Mouse (Mus musculus): ENCODE measurements around the gene Optc. TPM values are rescaled to one million over a fixed set of nuclear protein-coding genes. Genes with fewer than 3 reads are reported as not detected.

Gene Optc
- not detected in 2 replicates for total RNA-seq (2015)
- not detected in 2 replicates for total RNA-seq (2017)

- ATAC-seq (ENCODE audit: poor library complexity, severe bottlenecking) = no peak
Observed at GRCm38 (mm10) chr1:133907949-133908658, at the start of gene Optc. Optc (minus strand) TSS chr1:133907999.

GRCm38 (mm10) chr1:133954009-133954408 lies 46.2 kb upstream of the Optc start:
- ATAC-seq (ENCODE audit: poor library complexity, severe bottlenecking) = no peak

DNA sequence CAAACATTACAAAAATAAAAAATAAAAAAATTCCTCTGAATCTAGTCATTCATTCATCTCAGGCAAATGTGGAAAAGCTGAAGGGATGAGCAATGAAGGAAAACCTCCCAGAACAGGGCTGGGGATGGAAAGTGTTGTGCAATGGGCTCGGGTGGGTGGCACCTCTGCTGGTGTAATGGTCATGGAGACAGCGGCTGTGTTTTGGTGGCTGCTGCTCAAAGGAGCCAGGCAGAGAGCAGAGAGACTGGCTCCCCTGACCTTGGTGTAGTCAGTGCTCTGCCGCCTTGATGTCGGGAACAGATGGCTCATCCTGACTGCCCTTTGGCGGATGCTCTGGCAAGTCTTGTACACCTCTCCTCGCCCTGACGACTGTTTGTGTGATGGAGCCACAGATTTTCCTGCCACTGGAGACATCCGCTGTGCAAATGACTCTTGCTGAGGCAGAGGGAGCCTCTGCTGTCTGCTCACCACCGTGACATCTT lies 45.5 kb upstream of the Optc start:
- no peak for ATAC-seq (ENCODE audit: poor library complexity, severe bottlenecking)

DNA sequence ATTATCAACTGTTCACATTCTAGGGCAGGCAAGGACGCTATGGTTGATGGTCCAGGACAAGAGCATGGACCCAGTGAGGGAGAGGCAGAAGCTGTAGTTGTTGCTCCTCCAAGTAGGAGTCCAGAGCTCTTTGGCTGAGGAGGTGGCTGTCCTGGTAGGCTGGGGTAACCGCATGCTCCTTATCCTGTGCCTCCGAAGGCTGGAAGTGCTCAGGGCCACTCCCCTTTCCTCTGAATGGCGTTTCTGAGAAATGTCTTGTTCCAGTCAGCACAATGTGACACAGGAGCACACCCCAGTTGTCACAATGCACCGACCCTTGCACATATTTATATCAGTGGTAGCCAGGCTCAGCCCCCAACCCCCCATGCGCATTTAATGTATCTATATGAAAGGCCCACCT lies 43.8 kb upstream of the Optc start:
- no peak for ATAC-seq (ENCODE audit: poor library complexity, severe bottlenecking)

DNA sequence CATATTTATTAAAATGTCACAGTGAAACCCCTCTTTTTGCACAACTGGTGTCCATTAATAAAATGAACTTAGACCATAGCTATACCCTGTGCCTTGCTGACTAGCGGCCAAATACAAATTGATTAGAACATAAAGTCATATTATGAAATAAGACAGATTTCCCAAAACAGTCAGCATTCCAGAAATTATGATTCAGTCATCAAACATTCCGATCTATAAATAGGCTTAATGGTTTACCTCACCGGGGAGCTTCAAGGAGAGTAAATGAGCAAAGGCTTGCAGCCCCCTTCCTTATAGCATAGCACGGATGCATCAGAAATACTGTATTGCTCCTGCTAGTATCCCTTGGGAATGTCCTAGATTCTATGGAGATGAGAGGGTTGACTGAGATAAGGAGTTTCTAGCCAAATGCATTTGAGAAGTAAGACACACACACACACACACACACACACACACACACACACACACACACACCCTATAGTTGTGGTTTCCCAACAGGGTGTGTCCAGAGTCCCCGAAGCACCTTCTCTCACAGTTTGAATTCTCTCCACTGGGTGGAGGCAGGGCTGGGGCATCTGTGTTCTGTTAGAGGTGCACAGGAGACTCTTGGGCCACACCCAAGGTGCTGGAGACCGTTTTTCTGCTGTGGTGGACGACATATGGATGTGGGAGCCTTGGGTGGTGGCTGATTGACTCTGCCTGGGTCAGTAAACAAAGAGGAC lies 42.4 kb upstream of the Optc start:
- no peak for ATAC-seq (ENCODE audit: poor library complexity, severe bottlenecking)

DNA sequence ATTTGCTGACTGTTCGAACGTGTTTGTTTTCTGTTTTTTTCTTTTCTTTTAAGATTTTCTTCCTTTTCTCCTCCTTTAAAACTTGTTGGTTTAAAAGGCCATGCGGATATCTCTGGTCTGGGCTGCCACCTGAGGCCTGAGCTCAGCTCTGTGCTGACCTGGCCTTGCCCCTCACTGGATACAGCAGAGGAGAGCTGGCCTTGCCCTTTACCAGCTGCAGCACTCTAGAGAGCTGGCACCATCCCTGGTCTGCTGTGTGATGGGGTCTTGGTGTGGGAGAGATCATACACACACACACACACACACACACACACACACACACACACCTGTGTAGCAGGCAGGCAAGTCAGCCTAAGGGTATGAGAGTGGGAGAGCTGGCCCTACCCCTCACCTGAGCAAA lies 37.3 kb upstream of the Optc start:
- no peak for ATAC-seq (ENCODE audit: poor library complexity, severe bottlenecking)

GRCm38 (mm10) chr1:133941904-133942303 lies 34.1 kb upstream of the Optc start:
- no peak for ATAC-seq (ENCODE audit: poor library complexity, severe bottlenecking)

- ATAC-seq (ENCODE audit: poor library complexity, severe bottlenecking) = no peak
Observed at GRCm38 (mm10) chr1:133941158-133941860, 33.5 kb upstream of the Optc start.

DNA sequence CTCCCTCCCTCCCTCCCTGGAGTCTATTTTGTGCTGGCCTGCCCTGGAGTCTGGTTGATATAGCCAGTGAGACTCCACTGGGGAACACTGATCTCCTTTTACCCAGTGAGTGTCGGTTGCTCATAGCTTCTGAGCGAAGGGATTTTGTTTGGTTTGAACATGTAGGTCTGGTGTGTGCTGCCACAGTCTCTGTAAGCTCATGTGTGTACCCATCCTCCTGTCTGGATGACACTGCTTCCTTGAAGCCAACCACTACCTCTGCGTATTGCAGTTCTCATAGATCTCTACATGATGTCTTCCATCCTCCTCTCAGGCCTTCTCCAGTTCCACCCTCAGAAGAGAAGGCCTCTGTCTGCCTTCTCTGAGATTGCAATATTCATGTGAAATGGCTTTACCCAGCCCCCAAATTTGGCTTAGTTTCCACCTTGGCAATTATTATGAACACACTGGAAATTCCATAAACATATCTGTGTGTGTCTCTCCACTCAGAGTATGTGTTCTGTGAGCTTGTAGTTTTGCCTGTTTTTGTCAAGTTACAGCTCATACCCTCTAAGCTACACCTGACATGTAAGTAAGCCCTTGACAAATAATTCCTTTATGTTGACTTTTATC lies 32.8 kb upstream of the Optc start:
- ATAC-seq (ENCODE audit: poor library complexity, severe bottlenecking) = no peak

GRCm38 (mm10) chr1:133939708-133940107 lies 31.9 kb upstream of the Optc start:
- ATAC-seq (ENCODE audit: poor library complexity, severe bottlenecking) = no peak

DNA sequence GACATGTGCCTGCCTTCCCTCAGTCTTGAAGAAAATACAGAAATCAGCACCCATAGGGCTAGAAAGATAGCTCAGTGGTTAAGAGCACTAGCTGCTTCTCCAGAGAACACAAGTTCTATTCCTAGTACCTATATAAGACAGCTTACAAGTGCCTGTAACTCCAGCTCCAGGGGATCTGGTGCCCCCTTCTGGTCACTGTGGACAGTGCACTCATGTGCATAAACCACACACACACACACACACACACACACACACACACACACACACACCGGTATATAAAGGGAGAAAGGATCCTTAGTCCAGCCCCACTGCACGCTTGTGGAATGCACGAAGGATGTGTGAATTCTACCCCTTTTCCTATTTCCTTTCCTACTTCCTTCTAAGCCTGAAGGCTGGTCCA lies 28.4 kb upstream of the Optc start:
- ATAC-seq (ENCODE audit: poor library complexity, severe bottlenecking) = no peak

GRCm38 (mm10) chr1:133934354-133934963 lies 26.7 kb upstream of the Optc start:
- no peak for ATAC-seq (ENCODE audit: poor library complexity, severe bottlenecking)

DNA sequence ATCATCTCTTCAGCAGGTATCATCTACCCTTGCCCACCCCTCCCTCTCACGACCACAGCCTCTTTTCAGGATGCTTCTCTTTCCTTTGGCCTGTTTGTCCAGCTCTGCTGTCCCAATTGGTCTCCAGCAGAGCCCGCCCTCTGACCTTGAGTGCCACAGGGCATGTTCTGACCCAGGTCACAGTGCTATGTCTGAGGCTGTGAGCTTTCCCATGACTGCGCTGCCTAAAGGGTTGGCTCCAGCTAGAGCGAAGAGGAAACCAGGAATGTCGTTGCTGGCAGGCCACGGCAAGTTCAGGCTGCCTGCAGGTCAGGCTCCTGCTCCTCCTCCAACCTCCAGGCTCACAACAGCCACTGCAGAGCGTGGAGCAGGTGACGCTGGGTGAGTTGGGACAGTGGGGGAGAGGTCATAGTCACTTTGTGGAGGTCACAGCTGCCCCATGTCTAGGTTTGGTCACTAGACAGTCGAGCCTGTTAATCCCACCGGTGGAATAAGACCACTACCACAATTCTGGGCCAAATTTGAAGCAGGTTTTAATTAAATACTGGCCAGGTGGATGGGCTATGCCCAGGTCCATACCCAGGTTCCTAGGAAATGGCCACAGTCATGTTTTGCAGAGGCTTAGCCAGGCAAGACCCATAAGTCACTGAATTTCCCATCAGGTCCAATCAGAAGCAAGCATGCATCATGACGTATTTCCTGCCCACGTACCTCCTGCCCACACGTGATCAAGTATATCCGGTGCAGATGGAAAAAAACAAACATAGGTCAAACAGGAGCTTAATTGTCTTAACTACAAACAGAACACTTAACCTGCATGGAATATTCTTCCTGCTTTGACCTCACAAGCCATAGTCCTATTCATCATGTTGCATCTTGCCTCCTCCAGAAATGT lies 25.7 kb upstream of the Optc start:
- ATAC-seq (ENCODE audit: poor library complexity, severe bottlenecking) = no peak

DNA sequence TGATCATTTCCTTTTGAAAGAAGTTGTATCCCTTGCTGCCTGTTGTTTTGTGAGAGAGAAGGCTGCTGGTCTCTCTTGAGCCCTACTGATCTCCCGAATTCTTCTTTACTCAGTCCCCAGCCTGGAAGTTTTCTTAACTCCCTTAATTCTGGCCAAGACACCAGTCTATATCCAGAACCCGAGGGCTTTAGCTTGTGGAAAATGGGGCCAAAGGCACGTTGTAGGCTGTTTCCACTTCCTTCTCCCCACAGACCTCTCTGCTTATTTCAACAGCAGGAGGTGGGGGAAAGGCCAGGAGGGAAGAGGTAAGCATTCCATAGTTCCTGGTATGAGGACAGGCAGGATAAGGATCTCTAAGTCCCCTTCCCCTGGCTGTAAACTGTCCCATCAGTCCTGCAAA lies 22.2 kb upstream of the Optc start:
- ATAC-seq (ENCODE audit: poor library complexity, severe bottlenecking) = no peak

DNA sequence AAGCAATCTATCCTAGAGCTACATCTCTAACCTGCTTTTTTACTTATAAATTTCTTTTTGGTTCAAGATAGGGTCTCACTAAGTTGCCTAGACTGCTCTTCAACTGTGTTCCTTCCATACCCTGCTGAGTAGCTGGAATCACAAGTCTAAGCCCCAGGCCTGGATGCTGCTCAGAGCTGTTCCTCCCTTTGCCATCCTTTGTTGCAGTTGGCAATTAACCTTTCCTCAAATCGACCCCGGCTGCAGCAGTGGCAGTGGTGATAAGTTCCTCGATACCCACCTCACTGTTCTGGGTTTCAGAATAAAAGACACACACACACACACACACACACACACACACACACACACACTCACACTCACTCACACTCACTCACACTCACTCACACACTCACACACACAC lies 17.4 kb upstream of the Optc start:
- no peak for ATAC-seq (ENCODE audit: poor library complexity, severe bottlenecking)

DNA sequence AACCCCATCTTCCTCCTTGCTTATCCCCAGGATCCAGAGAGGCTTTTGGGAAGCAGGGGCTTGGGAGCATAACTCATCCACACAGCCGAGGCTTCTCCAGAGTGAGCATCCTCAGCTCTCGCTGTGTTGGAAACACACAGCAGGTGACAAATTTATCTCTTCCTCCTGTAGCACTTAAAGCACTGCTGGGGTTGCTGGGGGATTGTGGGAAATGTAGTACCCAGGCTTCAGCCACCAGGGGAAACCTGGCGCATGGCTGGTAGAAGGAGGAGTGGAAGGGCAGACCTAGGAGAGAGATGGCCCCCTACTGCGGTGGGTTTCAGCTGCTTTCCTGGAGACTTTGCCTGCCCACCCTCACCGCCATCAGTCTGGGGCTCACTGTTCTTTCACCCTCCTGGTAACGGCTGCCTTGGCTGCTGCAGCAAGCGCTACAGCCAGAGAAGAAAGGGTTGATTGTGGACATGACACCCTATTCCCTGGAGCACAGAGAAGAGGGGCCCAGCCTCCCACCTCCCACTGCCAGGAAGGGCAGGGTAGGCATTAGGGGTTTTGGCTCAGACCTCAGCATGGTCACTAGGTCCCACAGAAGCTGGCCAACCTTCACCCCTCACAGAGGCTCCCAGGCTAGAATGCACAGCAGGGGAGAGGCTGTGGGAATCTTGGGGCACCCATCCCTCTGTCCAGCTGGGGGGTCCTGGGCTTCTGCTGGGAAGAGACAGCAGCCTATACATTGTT lies 16.5 kb upstream of the Optc start:
- no peak for ATAC-seq (ENCODE audit: poor library complexity, severe bottlenecking)

- ATAC-seq (ENCODE audit: poor library complexity, severe bottlenecking) = no peak
Observed at GRCm38 (mm10) chr1:133923071-133923470, 15.3 kb upstream of the Optc start.

DNA sequence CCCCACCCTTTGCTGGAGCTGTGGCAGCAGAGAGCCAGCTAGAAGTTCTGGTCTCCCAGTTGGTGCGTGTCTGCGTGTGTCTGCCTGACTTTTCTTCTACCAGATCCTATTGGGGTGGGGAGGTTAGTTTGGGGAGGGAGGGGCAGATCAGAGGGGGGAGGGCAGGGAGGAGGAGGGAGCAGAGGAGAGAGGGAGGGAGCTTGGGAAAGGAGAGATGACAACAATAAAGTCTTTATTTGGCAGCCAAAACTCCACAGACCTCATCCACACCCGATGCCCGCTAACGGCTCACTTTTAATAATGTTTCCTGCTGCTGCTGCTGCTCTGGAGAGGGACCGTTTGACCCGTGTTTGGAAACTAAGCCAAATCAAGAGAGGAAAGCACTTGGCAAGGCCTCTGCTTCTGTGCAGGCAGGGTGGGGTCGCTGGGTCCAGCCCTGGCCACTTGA lies 13.5 kb upstream of the Optc start, which contains the start of gene Prelp:
Gene Prelp (minus strand): TSS at position 111 of the 448 bp plus-strand sequence.
- ATAC-seq (ENCODE audit: poor library complexity, severe bottlenecking) = no peak

GRCm38 (mm10) chr1:133920876-133921275 lies 13.1 kb upstream of the Optc start:
- ATAC-seq (ENCODE audit: poor library complexity, severe bottlenecking) = no peak

Data from megakaryocyte, adult 5-6 weeks (primary cell).